Mouse (Mus musculus): Measurements from ENCODE around the gene Alox12e.

GRCm38 (mm10) chr11:70339481-70339880 is 17.1 kb upstream of the Alox12e start:
- peak; percentile 74 for TF ChIP-seq CTCF (conservative IDR thresholded peaks at IDR 0.05; ENCODE audit: low read length)
- TF ChIP-seq NANOG (IDR thresholded peaks at IDR 0.05; ENCODE audit: borderline replicate concordance, low read length), result no peak

Data from E14TG2a.4 (cell line).